Mouse (Mus musculus) G1E (cell line): Measurements from ENCODE around the gene Gm16181.

ENCODE experiments used
- CTCF ChIP-seq: IDR thresholded peaks from 2 replicates; pipeline ENCODE4 v1.5.1; 2012; ENCODE audit warnings: low read depth, low read length, inconsistent platforms, mixed read lengths
- GATA1 ChIP-seq: IDR thresholded peaks from 2 replicates; pipeline ENCODE4 v1.6.1; 2012; ENCODE audit warnings: borderline replicate concordance, low read length, inconsistent platforms, mixed read lengths
- TAL1 ChIP-seq: conservative IDR thresholded peaks from 2 replicates; pipeline ENCODE4 v1.6.1; 2012; ENCODE audit warnings: low read depth, low read length, inconsistent platforms, mixed read lengths

DNA sequence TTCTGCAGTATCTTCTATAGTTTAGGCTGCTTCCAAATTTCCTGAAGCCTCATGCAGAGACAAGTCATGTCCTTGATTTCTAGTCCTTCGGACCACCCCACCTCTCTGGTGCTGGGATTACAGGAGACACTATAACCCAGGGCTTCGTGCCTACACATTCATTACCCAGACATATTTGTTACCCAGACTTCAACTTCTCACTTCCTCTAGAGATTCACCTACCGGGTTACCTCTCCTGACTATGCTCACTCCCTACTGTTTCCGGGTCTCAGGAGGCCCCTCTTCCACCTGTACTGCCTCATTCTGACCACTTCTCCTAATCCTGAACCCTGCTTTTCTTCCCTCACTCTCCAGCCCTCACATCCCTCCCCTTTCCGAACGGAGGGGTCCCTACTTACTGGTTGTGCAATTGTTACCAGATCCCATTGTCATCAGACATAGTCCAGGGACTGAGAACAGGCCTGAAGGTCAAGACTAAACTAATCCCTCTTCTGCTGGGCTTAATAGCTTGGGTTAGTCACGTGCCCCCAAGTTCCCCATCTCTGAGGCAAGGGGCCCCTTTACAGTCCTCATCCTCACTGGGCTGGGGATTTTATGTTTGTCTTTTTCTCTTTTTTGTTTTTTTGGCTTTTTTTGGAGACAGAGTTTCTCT, 32.5 kb upstream of the Gm16181 start, which contains the start of gene Lst1:
- TF ChIP-seq CTCF, result no peak
- no peak for TF ChIP-seq GATA1
- TF ChIP-seq TAL1, result no peak
